Mouse (Mus musculus): ENCODE results near the gene Fam120b. TPM values are rescaled to one million over a fixed set of nuclear protein-coding genes. Genes with fewer than 3 reads are reported as not detected.

The Fam120b gene
- total RNA-seq, 2 experiments from 2014 or later = 11.8 to 13.0 TPM

DNA sequence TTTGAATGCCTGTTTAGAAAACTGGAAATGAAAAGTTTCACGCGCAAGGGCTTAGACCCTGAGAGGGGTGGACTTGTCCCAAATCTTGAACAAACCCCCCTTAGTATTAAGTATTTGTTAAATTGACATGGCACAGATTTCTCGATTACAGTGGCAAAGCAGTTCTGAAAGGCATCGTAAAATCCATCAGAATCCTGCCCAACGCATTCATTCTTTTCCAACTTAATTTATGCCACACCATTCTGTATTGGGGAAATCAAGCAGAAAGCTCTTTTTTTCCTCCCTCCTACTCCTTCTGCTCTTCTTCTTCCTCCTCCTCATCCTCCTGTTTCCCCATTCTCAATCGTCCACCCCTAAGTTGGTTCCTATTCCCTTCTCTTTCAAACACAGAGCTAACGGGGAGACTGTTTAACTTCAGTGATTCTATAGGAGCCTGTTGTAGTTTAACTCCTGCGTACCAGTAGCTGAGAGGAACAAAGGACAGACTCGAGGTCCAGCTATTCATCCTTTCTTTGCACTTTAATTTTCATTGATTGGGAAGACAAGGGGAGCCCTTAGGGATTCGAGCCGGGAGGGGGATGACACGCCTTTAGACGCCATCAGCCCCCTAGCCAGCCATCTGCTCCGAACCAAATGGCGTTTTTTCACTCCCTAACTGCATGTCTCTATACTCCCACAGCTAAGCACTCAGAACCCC is 17.4 kb upstream of the Fam120b start:
- no peak for ATAC-seq (ENCODE audit: poor library complexity, severe bottlenecking)

DNA sequence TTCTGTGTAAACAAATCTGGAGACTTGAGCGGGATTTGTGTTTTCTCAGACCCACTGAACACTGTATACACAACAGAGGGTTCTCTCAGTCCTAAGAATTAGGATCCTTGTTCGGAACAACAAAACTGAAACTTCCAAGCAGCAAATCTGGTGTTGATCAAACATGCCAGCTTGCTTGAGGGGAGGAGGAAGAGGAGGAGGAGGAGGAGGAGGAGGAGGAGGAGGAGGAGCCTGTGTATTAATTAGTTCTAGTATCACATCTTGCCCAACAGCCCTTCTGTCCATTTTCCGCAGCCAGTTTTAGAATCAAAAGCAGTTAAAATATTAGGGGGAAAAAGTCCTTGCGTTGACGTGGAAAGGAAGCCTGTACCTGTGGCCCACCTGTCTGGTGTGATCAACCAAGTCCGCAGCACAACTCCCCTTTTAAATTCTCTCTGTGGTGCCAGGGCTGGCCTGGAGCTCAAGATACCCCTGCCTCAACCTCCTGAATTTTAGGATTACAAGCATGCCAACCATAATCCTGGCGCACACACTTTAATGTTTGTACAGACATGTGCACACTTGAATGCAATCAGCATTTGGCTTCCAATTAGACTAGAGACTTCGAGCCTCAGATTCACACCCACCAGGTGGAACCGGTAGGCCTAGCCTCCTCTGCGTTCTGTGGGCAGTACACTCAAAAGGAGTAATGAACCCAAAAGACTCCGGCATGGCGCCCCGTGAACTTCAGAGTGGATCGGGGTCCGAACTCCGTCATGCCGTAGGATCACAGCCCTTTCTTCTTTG is 16.1 kb upstream of the Fam120b start:
- ATAC-seq (ENCODE audit: poor library complexity, severe bottlenecking) = no peak

DNA sequence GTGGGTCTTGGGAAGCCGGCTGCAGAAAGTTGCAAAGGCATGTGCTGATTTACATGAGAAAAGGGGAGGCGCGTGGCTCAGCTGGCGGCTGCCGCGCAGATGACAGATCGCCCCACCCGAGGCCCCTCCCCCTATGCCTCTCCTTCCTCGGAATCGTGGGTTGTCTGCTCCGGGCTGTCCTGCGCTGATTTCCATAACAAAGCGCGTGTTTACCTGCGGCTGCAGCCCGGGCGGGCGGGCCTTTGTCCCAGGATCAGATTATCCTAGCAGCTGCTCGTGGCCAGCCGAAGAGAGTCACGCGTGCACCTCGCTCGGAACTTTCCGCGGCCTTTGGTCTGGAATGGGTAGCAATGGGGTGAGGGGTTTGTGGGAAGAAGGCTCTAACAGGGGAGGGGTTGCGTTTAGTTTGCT is 15.4 kb upstream of the Fam120b start:
- 0 out of 2 replicates have a peak, but pooled peaks have one; percentile 14 for ATAC-seq (ENCODE audit: poor library complexity, severe bottlenecking)

DNA sequence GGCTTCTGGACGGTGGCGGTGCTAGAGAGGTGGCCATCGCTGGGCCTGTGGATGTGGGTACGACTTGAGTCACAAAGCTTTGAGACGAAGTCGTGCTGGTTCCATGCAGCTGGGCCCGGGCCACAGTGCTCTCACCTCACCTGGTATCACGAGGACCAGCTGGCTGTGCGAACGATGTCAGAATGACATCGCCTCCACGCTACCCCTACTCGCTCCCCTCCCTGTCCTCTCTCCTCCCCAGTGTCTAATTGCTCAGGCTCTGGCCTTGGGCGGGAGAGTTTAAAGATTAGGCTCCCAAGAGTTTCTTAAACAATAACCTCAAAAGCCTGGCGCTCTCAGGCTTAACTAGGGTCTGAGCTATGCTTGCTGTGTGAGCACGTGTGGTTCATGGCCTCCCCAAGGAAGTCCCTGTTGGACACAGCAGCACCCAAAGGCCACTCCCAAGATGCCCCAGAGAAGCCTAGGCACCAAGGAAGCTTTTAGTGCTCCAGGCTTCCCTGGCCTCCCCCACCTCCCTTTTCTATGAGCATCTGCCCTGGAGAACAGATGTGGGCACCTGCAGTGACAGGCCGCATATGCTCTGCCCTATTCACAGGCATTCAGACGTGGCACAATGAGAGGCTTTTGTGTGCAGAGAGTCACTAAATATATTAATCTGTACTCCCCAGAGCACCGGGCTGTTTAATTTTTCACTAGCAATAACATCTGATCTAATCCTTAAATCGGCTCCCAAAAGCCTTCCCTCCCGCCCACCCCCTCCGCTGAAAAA is 14.7 kb upstream of the Fam120b start:
- no peak for ATAC-seq (ENCODE audit: poor library complexity, severe bottlenecking)

DNA sequence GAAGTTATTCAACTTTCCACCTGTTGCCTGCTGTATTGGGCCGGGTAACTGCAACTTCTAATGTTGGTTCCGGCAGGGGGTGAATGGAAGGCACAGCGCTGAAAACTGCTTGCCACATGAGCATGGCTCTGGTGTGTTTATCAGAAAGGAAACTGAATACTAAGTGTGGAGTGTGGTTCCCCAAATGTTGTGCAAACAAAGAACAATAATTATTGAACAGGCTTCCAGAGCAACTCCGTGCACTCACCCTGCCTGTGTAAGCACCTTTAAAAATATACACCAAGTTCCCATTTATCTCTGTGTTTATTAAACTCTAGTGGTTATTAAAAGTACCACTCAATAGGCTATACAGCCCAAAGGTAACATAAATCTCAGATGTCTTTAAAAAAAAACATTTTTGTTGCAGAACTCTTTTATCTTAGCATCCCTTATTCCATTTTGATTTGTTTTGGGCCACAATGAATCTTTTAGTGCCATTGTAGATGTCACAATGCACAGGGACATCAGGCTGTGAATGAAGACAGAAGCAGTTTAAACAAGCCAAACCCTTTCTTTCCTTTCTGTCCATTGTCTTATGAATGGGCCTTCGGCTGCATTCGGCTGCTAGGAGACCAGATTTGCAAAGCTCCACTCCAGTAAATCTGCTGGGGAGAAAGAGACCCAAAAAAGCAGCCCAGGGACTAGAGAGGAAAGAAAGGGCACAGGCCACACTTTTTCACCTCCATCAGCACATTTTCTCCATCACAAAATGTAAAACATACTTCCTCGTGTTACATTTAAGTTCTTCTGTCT is 13.9 kb upstream of the Fam120b start:
- ATAC-seq (ENCODE audit: poor library complexity, severe bottlenecking) = no peak

DNA sequence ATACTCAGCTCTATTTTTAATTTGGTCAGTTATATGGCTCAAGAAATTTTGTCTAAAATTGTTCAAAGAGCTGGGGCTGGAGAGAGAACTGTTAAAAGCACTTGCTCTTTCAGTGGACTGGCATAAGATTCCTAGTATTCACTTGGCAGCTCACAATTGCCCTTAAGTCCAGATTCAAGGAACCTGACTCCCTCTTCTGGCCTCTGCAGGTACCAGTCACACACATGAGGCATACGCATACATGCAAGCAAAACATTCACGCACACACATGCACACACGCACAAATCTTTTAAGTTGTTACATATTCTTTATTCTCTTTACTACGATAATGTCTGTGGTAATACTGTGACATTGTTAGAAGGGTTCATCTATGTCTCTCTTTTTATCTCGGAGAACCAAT is 12.6 kb upstream of the Fam120b start:
- no peak for ATAC-seq (ENCODE audit: poor library complexity, severe bottlenecking)

DNA sequence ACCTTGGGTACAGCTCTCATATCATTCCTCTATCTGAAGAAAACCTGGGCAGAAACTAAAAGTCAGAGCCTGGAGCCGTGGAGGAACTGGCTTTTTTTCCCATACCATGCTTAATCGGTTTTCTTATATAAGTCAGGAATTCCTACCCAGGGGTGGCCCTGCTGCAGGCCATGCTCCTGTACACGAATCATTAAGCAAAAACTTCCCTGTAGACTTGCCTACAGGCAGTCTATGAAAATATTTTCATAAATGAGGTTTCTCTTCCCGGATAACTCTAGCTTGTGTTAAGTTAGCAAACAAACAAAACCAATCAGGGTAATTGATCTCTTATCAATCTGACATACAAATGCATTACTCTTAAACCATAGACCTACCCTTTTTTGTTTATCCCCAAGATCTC is 7.1 kb upstream of the Fam120b start:
- no peak for ATAC-seq (ENCODE audit: poor library complexity, severe bottlenecking)

DNA sequence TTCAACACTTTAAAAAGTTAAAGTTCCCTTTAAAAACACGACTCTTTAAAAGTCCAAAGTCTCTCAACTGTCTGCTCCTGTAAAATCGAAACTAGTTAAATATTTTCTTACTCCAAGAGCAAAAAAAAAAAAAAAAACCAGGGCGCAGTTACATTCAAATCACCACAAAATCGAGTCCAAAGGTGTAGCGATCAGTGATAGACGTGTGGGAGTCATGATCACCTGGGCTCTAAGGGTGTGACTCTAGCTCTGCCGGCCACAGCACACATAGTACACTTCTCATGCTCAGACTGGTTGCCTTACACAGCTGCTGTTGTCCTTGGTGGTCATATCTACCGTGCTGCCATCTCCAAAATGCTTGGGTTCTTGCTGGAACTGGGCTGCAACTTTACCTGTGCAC is 6.6 kb upstream of the Fam120b start:
- no peak for ATAC-seq (ENCODE audit: poor library complexity, severe bottlenecking)

DNA sequence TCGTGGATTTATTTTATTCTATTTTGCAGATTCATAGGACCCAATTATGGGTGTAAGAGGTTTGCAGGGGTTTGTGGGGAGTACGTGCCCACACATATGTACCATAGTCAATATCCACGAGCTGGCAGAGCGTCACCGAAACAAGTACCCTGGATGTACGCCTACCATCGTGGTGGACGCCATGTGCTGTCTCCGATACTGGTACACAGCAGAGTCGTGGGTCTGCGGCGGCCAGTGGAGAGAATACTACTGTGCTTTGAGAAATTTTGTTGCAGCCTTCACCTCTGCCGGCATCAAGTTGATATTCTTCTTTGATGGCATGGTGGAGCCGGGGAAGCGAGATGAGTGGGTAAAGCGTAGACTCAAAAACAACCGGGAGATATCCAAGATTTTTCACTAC is 5.7 kb downstream of the Fam120b start:
- ATAC-seq (ENCODE audit: poor library complexity, severe bottlenecking) = no peak

DNA sequence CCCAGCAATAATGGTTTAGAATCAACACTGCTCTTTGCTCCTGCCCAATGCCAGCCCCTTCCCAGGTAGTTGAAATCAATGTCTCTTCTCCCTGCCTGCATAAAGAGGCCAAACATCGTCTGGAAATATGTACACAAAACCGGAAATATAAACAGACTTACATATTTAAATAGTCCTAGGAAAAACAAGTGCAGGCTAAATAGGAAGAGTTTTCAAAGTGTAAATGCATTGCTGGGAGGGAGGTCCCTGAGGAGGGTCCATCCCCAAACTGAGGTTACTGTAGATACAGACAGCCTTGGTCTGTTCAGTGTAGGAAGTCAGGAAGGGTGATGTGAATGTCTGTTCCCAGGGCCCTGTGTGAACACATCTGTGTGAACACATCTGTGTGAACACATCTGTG is 10.6 kb downstream of the Fam120b start:
- no peak for ATAC-seq (ENCODE audit: poor library complexity, severe bottlenecking)

DNA sequence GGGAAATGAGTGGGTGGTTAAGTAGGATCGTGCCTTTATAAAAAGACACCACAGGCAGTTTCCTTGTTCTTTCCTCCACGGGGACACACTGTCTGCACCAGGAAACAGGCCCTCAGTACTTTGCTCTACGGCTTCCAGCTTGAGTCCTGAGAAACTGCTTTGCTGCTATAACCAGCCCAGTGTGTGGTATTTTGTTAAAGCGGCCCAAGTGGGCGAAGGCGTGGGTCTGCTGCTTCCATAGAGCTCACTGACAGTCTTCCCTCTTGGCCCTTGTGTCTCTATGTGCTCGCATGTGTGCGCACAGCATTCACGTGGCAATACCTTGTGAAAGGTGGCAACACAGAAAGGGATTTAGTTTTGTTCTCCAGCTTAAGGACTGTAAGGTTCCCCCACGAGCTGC is 13.3 kb downstream of the Fam120b start:
- ATAC-seq (ENCODE audit: poor library complexity, severe bottlenecking) = no peak

DNA sequence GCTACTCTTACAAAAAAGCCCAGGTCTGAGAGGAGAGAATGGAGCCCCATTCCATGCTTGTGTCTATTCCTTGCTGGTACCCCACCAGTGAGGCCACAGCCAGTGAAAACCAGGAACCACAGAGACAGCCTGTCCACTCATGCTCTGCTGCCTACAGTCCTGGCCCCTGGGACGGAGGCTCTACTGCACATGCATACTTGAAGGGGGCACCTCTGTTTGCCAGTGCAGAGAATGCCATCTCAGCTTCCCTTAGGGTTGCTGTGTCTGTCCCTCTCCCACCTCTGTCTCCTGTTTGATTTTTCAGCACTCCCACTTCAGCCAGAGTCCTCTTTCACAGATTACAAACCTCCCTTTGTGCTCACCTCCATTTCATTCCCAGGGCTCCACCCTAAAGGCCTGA is 14.9 kb downstream of the Fam120b start:
- no peak for ATAC-seq (ENCODE audit: poor library complexity, severe bottlenecking)

DNA sequence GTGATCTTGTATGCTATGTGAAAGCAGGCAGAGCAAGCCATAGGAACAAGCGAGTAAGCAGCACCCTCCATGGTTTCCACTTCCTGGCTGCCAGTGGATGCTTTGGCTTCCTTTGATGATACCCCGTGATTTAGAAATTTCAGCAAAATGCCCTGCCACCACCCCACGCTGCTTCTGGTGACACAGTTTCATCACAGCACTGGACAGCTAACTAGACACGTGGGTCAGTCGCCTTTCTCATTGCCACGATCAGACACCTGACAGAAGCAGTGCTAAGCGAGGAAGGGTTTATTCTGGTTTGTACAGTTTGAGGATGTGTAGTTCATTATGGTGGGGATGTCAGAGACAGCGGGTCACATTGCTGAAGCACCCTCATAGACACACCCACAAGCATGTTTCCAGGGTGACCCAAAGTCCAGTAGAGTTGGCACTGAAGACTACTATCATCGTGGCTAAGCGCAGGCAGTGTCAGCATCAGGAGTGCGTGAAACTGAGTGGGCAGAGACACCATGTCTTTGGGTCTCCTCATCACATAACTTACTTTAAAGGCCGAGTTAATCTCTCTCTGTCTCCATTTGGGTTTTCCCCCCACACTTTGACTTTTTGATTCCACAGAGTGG is 20.7 kb downstream of the Fam120b start:
- ATAC-seq (ENCODE audit: poor library complexity, severe bottlenecking) = no peak

DNA sequence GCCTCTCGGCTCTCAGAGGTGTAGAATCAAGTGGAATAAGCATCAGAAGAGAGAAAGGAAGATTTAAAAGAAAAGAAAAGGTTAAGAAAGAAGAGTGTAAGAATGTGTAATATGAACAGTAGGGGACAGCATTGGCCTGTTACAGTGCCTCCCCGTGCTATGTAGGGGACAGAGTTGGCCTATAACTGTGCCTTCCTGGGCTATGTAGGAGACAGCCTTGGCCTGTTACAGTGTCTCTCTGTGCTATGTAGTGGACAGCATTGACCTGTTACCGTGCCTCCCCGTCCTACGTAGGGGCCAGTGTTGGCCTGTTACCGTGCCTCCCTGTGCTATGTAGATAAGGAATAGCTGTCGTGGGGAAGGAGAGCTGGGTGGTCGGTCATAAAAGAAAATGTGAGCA is 23.5 kb downstream of the Fam120b start:
- ATAC-seq (ENCODE audit: poor library complexity, severe bottlenecking) = peak; percentile 51

DNA sequence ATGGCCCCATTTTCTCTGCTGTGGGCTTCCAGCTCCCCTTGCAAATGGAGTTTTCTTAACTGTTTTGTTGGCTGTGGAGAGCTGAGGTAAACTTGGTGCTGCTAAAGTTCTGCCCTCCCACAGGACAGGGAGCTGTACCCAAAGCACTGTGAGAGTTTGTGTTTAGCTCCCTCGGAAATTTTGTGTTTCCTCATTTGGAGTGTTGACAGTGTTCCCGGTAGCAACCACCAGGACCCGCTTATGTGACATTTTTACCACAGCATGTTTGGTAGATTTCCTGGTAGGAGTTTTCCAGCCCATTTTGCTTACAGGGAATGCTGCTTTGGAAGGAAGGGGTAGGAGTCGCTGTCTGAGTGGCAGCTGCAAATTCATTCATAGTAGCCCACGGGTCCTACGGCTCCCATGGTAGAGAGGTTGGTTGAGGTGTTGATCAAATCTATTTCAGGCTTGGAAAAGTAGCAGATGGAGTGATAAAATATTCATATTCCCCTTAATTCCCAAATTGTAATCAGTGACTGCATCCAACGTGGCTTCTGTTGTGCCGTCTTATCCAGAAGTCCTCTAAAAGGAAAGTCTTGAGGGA is 24.1 kb downstream of the Fam120b start:
- ATAC-seq (ENCODE audit: poor library complexity, severe bottlenecking) = no peak

DNA sequence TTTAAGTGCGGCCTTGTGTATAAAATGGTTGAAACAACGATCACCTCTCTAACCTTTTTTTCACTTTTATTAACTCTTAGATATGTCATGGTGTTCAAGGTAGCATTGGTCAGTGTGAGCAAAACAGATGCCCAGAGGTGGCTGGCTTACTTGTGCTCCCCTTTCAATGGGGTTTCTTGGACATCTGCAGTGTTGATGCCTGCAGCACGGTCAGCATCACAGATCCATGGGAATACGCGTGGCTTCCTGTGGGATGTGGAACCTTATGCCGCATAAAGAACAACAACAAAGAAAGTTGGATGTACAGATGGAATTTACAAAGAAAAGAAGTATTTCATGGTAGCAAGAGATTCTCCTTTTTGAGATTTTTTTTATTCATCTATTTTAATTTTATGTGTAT is 25.4 kb downstream of the Fam120b start:
- no peak for ATAC-seq (ENCODE audit: poor library complexity, severe bottlenecking)

DNA sequence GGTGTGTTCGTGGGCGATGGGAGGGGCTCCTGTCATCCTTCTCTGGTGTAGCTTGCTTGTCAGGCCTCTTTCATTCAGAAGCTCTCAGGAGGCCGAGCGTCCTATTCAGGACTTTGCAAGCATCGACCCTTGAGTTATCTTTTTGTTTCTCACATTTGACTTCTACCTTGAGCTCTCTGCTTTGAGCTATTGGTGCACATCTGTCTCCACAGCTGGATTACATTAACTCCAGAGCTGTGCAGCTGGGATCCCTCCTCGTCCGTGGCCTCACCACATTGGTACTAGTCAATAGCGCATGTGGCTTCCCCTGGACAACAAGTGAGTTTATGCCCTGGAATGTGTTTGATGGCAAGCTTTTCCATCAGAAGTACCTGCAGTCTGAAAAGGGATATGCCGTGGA is 26.7 kb downstream of the Fam120b start:
- ATAC-seq (ENCODE audit: poor library complexity, severe bottlenecking) = no peak

DNA sequence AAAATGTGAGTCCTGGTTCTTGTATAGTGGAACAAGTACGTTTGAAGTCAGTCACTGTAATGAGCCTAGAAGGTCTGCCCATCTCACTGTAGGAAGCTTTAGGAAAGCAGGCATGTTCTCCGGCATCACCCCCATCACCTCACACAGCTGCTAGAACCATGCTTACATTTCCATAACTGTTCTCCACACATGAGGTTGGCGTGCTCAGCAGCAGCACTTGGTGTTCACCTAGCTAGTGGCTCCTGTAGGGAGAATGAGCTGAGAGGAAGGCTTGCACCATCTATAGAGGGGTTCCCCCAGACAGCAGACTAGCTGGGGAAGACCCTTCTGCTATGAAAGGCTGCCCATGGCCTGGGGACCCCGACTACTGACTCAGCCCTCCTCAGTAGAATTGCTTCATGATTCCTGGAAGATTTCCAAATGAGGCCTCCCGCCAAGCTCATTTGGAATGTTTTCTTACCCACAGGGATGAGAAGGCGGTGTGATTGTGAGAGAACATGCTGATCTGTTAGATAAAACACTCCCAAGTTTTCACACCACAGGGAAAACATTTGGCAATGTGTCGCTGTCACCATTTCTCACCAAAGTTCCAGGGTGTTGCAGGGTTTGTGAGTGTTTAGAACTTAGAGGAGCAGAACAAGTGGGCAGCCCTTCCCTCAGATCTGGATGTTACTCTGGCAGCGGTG is 27.2 kb downstream of the Fam120b start:
- no peak for ATAC-seq (ENCODE audit: poor library complexity, severe bottlenecking)

DNA sequence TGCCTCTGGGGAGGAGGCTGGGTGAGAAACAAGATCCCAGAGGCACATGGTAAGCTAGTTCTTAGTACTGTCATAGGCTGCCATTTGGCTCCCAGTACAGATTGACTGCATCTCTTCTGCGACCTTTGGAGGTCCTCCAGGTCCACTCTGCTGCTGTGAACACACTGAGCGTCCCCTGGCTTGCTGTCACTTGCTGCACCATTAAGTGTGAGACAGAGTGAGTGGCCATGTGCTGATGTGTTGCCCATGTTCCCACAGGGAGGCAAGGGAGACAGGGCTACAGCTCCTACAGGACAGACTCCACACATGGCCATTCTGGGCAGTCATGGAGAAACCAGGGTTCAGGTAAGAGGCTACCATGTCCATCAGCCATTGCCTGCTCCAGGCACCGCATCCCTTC is 29.9 kb downstream of the Fam120b start:
- no peak for ATAC-seq (ENCODE audit: poor library complexity, severe bottlenecking)

DNA sequence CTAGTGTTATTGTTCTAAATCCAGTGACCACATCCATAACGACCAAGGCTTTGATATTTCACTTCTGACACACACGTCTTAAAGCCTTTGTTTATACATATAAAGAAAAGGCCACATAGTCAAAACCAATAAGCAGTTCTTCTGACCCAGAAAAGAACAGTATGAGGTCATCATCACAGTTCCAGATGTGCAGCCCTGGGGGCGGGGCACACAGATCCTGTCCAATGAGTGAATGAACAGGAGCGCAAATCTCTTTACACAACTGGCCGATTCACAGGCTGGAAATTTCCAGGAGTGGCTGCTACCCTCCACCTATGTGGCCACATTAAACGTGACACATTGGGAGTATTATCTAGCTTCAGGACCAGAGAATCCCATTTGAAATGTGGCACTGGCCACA is 33.4 kb downstream of the Fam120b start:
- no peak for ATAC-seq (ENCODE audit: poor library complexity, severe bottlenecking)

Measured in megakaryocyte, adult 5-6 weeks (primary cell).